Mouse (Mus musculus): ENCODE measurements around the gene Gm9857. TPM values are rescaled to one million over a fixed set of nuclear protein-coding genes. Genes with fewer than 3 reads are reported as not detected.

Gm9857 gene
- total and polyA plus RNA-seq, 3 experiments: not detected

GRCm38 (mm10) chr3:108983989-108984388 lies 43.7 kb upstream of the Gm9857 start (continued):
- TF ChIP-seq ZNF384 (IDR thresholded peaks at IDR 0.05; ENCODE audit: low read depth, low read length): no peak
- TF ChIP-seq BHLHE40 (IDR thresholded peaks at IDR 0.05; ENCODE audit: borderline replicate concordance, low read depth, low read length): 0 out of 2 replicates have a peak, but pooled peaks have one; percentile 48
- peak in 1 of 2 experiments; percentile 38; a peak in 1 of 4 replicates for TF ChIP-seq POLR2A (IDR thresholded peaks at IDR 0.05; ENCODE audit: control insufficient read depth in 1 of 2, insufficient read depth in 1 of 2, low read depth in 1 of 2, low read length in 2 of 2, poor library complexity in 1 of 2)
- TF ChIP-seq ELF1 (IDR thresholded peaks at IDR 0.05; ENCODE audit: low read depth, low read length): peak; percentile 60; the same call in 1 of the 2 replicates
- TF ChIP-seq ETS1 (IDR thresholded peaks at IDR 0.05; ENCODE audit: low read depth, low read length): peak; percentile 80
- no peak for TF ChIP-seq POLR2AphosphoS2 (IDR thresholded peaks at IDR 0.05; ENCODE audit: low read length)
- TF ChIP-seq RAD21 (IDR thresholded peaks at IDR 0.05; ENCODE audit: low read depth, low read length): no peak
- TF ChIP-seq MAZ (IDR thresholded peaks at IDR 0.05; ENCODE audit: low read depth, low read length): peak; percentile 76; the same call in 1 of the 2 replicates

GRCm38 (mm10) chr3:108981946-108982345 lies 41.7 kb upstream of the Gm9857 start:
- DNase-seq (ENCODE audit: low read depth, low spot score): peak; percentile 21

GRCm38 (mm10) chr3:108977340-108978030 lies 37.2 kb upstream of the Gm9857 start:
- Histone ChIP-seq H3K79me2 (ENCODE audit: control insufficient read depth, insufficient read depth, low read length, poor library complexity) (no peaks in the 10 kb centered on the region), H3K4me3 (ENCODE audit: control insufficient read depth in 1 of 2, insufficient read depth in 1 of 2, low read depth in 2 of 2, low read length in 2 of 2) (no peak overlapping the region), H3K9me3 (replicated peaks; ENCODE audit: insufficient read depth, low read length) (no peaks in the 10 kb centered on the region), H3K9ac (ENCODE audit: control insufficient read depth, low read depth, low read length, poor library complexity, severe bottlenecking) (no peak overlapping the region), H3K27me3 (ENCODE audit: control insufficient read depth in 1 of 2, insufficient read depth in 2 of 2, low read length in 2 of 2) (no peaks in the 10 kb centered on the region), H3K4me1 (ENCODE audit: control insufficient read depth in 1 of 2, insufficient read depth in 2 of 2, low read length in 2 of 2) (peaks cover 2 to 3% of the 10 kb centered on the region in 2 experiments), H3K36me3 (ENCODE audit: control insufficient read depth in 1 of 2, insufficient read depth in 2 of 2, low read length in 2 of 2) (peaks cover 0 to 4% of the 10 kb centered on the region in 2 experiments; a peak in 2 of 4 replicates), H3K27ac (ENCODE audit: control insufficient read depth, low read depth, low read length) (no peak overlapping the region)
- TF ChIP-seq RCOR1 (IDR thresholded peaks at IDR 0.05; ENCODE audit: low read depth, low read length) (no peak), RAD21 (IDR thresholded peaks at IDR 0.05; ENCODE audit: low read depth, low read length) (peak; percentile 12; the same call in 1 of the 2 replicates), MYB (IDR thresholded peaks at IDR 0.05; ENCODE audit: low read depth, low read length) (no peak), TBP (IDR thresholded peaks at IDR 0.05; ENCODE audit: low read depth, low read length) (no peak), SMC3 (IDR thresholded peaks at IDR 0.05; ENCODE audit: low read depth, low read length) (peak; percentile 34), ETS1 (IDR thresholded peaks at IDR 0.05; ENCODE audit: low read depth, low read length) (no peak), MYC (IDR thresholded peaks at IDR 0.05; ENCODE audit: low read depth, low read length) (no peak), CTCF (IDR thresholded peaks at IDR 0.05 in 2 of 3, conservative IDR thresholded peaks at IDR 0.05 in 1 of 3; ENCODE audit: control insufficient read depth in 1 of 3, insufficient read depth in 1 of 3, low read depth in 2 of 3, low read length in 3 of 3, poor library complexity in 1 of 3, severe bottlenecking in 1 of 3) (peak in 2 of 3 experiments; percentile 33 to 45; a peak in 4 of 6 replicates), ZC3H11A (IDR thresholded peaks at IDR 0.05; ENCODE audit: low read depth, low read length) (0 out of 2 replicates have a peak, but pooled peaks have one; percentile 7), USF2 (IDR thresholded peaks at IDR 0.05; ENCODE audit: borderline replicate concordance in 1 of 2, insufficient read depth in 1 of 2, low read depth in 1 of 2, low read length in 2 of 2) (no peak), NRF1 (IDR thresholded peaks at IDR 0.05; ENCODE audit: insufficient read depth, low read depth, low read length, poor library complexity, severe bottlenecking) (no peak), POLR2AphosphoS5 (IDR thresholded peaks at IDR 0.05; ENCODE audit: borderline replicate concordance, low read depth, low read length) (no peak), USF1 (IDR thresholded peaks at IDR 0.05; ENCODE audit: low read depth, low read length) (no peak), SIN3A (IDR thresholded peaks at IDR 0.05; ENCODE audit: low read length) (no peak), MAX (IDR thresholded peaks at IDR 0.05; ENCODE audit: low read length) (no peak)
- peak; percentile 40 for DNase-seq (ENCODE audit: low read depth, low spot score)

More at GRCm38 (mm10) chr3:108981946-108982345, 41.7 kb upstream of the Gm9857 start:
- no peaks in the 10 kb centered on the region for H3K9me3 ChIP-seq (replicated peaks; ENCODE audit: insufficient read depth, low read length)
- no peak overlapping the region for H3K27ac ChIP-seq (ENCODE audit: control insufficient read depth, low read depth, low read length)
- H3K79me2 ChIP-seq (ENCODE audit: control insufficient read depth, insufficient read depth, low read length, poor library complexity): no peaks in the 10 kb centered on the region
- H3K4me1 ChIP-seq (ENCODE audit: control insufficient read depth in 1 of 2, insufficient read depth in 2 of 2, low read length in 2 of 2): peaks cover 9 to 10% of the 10 kb centered on the region in 2 experiments
- H3K36me3 ChIP-seq (ENCODE audit: control insufficient read depth in 1 of 2, insufficient read depth in 2 of 2, low read length in 2 of 2): peaks cover 0 to 18% of the 10 kb centered on the region in 2 experiments; a peak in 2 of 4 replicates
- H3K9ac ChIP-seq (ENCODE audit: control insufficient read depth, low read depth, low read length, poor library complexity, severe bottlenecking): no peak overlapping the region
- TF ChIP-seq USF1 (IDR thresholded peaks at IDR 0.05; ENCODE audit: low read depth, low read length) (no peak), ETS1 (IDR thresholded peaks at IDR 0.05; ENCODE audit: low read depth, low read length) (0 out of 2 replicates have a peak, but pooled peaks have one; percentile 3)
- H3K27me3 ChIP-seq (ENCODE audit: control insufficient read depth in 1 of 2, insufficient read depth in 2 of 2, low read length in 2 of 2): no peaks in the 10 kb centered on the region
- no peak overlapping the region for H3K4me3 ChIP-seq (ENCODE audit: control insufficient read depth in 1 of 2, insufficient read depth in 1 of 2, low read depth in 2 of 2, low read length in 2 of 2)

Data from MEL (cell line).